Mouse (Mus musculus) bone marrow macrophage, adult 2 months (primary cell): Measurements from ENCODE around the gene Lipc.

ENCODE experiments used
- CTCF ChIP-seq: IDR thresholded peaks from 2 replicates; pipeline ENCODE4 v1.5.1; 2012; ENCODE audit warnings: low read depth, mild to moderate bottlenecking, low read length, moderate library complexity
- POLR2A ChIP-seq: IDR thresholded peaks from 2 replicates; pipeline ENCODE4 v1.6.1; 2012; ENCODE audit warnings: mild to moderate bottlenecking, low read depth, low read length, borderline replicate concordance

DNA sequence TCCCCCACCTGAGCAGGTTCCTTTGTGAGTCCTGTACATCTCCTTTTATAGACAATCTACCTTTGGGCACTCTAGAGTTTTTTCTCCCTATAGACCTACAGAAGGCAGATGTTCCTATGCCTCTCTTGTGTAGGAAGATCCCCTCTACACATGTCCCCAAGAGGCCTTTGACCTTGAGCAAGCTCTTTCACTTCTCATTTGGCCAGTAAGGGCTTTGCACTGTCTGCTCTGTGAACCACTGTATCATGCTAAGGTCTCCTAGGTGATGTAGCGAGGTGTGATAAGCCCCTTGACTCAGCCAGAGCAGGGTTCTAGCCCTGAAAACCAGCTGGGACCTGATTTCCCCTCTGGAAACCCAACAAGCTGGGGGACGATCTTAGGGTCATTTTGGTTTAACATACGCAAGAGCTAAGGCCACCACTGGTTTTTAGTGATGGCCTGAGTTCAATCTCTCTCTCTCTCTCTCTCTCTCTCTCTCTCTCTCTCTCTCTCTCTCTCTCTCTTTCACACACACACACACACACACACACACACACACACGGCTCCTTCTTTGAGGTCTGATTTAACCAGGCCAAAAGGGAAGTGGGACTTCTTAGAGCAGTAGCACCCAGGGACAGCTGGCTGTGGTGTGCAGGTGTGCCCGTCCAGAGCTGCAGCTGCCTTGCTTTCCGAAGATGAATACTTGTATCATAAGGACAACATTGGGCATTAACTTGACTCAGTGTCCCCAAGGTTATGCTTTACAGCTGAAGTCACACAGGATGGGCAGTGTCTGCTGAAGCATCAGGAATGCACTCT lies 118.7 kb downstream of the Lipc start:
- TF ChIP-seq CTCF: no peak
- TF ChIP-seq POLR2A: no peak
